ENCODE assay signal across 22 mouse cellular contexts in genomic region chr1:134896008-134896407, GRCm38 (mm10). TPM values are rescaled to one million over a fixed set of nuclear protein-coding genes. Genes with fewer than 3 reads are reported as not detected.
DNase-seq lines count a peak whose midpoint lies in the region; ATAC-seq and TF ChIP-seq lines count a peak whose summit lies in the region.
"Had no signal": no experiment of that assay in that cellular context is flagged by ENCODE, and none has a peak within 500 bp of the region (broad histone marks: within the 10 kb centered on the region; RNA-seq: fewer than 3 reads in every experiment).

No protein-coding gene starts in this region.

- H3K27ac ChIP-seq in gastrocnemius, adult 2 months = peak overlapping the region; percentile 88

- DNase-seq in gastrocnemius, adult 18-20 months (ENCODE audit: low spot score) = peak; percentile 51
- DNase-seq in gastrocnemius, postnatal 4 days (ENCODE audit: low spot score in 2 of 2) = no peak
- DNase-seq in gastrocnemius, adult 2 months = peak; percentile 66
- no peak for DNase-seq in gastrocnemius, postnatal 10 days
- peak; percentile 61 for DNase-seq in skeletal muscle tissue, adult 2 months (ENCODE audit: low read depth, low spot score)
- no peak for DNase-seq in cerebellum, adult 9-10 months
- DNase-seq: adrenal gland, adult 2 months; adrenal gland, adult 8-10 months; adrenal gland, postnatal 10 days; adrenal gland, postnatal 14 days; adrenal gland, postnatal 25 days; adrenal gland, postnatal 36 days; B cell, adult 2 months; cerebellum, adult 11 months; cerebellum, adult 11-12 months had no signal

- H3K4me1 ChIP-seq in megakaryocyte, embryonic 14.5 days = peaks cover 43% of the 10 kb centered on the region

- H3K27me3 ChIP-seq in megakaryocyte, embryonic 14.5 days (replicated peaks) = no peaks in the 10 kb centered on the region
- H3K27me3 ChIP-seq: CH12.LX, Patski had no signal

- H3K4me3 ChIP-seq in gastrocnemius, adult 2 months = no peak overlapping the region
- peak overlapping the region; percentile 47 for H3K4me3 ChIP-seq in megakaryocyte, embryonic 14.5 days (replicated peaks)

- no peak for ATAC-seq in megakaryocyte, adult 5-6 weeks (ENCODE audit: poor library complexity, severe bottlenecking)
- ATAC-seq: activated CD4-positive, CD25-positive, alpha-beta regulatory T cell, adult 4 months; CD4-positive, CD25-positive, alpha-beta regulatory T cell, adult 4 months; Patski had no signal

- TF ChIP-seq CTCF in gastrocnemius, adult 2 months (IDR thresholded peaks at IDR 0.05) = no peak

- intact Hi-C loops in gastrocnemius, adult 2 months (cut with DNase I) = no loop called here

- peaks cover 75% of the 10 kb centered on the region for H3K36me3 ChIP-seq in megakaryocyte, embryonic 14.5 days (replicated peaks; ENCODE audit: low read length)

- H3K9me3 ChIP-seq in megakaryocyte, embryonic 14.5 days = no peaks in the 10 kb centered on the region
- H3K9me3 ChIP-seq: G1E had no signal

RNA-seq across cellular contexts. Expression of gene Ppp1r12b, which starts 59.7 kb away (rescaled TPM):
- total RNA-seq in gastrocnemius, adult 18-20 months (2021) = 100 to 1,000 TPM; 152 to 171 TPM
- 100 to 1,000 TPM; 181 to 205 TPM for total RNA-seq in gastrocnemius, postnatal 4 days (2021)
- total RNA-seq in gastrocnemius, adult 2 months (2021) = 100 to 1,000 TPM; 172 to 212 TPM
- 100 to 1,000 TPM; 199 to 221 TPM for total RNA-seq in gastrocnemius, postnatal 10 days (2021)
- polyA plus RNA-seq in megakaryocyte, embryonic 14.5 days (2012; ENCODE audit: insufficient read depth, low replicate concordance) = 0.60 TPM in 1 of 2 replicates, not detected in the other
- total RNA-seq in megakaryocyte, adult 5-6 weeks (2015) = 3.7 and 5.0 TPM in 2 replicates
- total RNA-seq in megakaryocyte, adult 5-6 weeks (2017) = 4.4 and 4.6 TPM in 2 replicates

Comparison
In these comparisons a context has a peak if more than half of its experiments do, and no peak if none do; other contexts are left out.
1. DNase-seq: peak in gastrocnemius, adult 18-20 months (single experiment), gastrocnemius, adult 2 months (single experiment) and skeletal muscle tissue, adult 2 months (single experiment); none in gastrocnemius, postnatal 4 days (0 of 2), gastrocnemius, postnatal 10 days (single experiment) and cerebellum, adult 9-10 months (single experiment).
2. RNA of gene Ppp1r12b, which starts 59.7 kb away (total RNA-seq): 199 to 221 TPM in gastrocnemius, postnatal 10 days, 172 to 212 TPM in gastrocnemius, adult 2 months, 181 to 205 TPM in gastrocnemius, postnatal 4 days and 152 to 171 TPM in gastrocnemius, adult 18-20 months; 3.7 to 5.0 TPM in megakaryocyte, adult 5-6 weeks; every median in the first group is over 10 times any median in the second.